Mouse (Mus musculus): ENCODE data around the gene Eif2b3.

GRCm38 (mm10) chr4:117119636-117120035 lies 100.4 kb downstream of the Eif2b3 start:
- TF ChIP-seq CTCF (IDR thresholded peaks at IDR 0.05; ENCODE audit: control insufficient read depth, insufficient read depth, insufficient read length) (no peak), CEBPB (IDR thresholded peaks at IDR 0.05; ENCODE audit: low read depth) (no peak), MYOD1 (IDR thresholded peaks at IDR 0.05; ENCODE audit: control insufficient read depth, insufficient read length, low read depth) (no peak), MAX (IDR thresholded peaks at IDR 0.05) (no peak), USF1 (IDR thresholded peaks at IDR 0.05; ENCODE audit: low read depth) (no peak), FOSL1 (IDR thresholded peaks at IDR 0.05; ENCODE audit: insufficient read depth, low read length, poor library complexity, severe bottlenecking) (no peak)
